Mouse (Mus musculus): ENCODE results near the gene Fam111a. TPM values are rescaled to one million over a fixed set of nuclear protein-coding genes. Genes with fewer than 3 reads are reported as not detected.

The Fam111a gene
- polyA plus RNA-seq, 1 experiment, result 17.4 TPM

DNA sequence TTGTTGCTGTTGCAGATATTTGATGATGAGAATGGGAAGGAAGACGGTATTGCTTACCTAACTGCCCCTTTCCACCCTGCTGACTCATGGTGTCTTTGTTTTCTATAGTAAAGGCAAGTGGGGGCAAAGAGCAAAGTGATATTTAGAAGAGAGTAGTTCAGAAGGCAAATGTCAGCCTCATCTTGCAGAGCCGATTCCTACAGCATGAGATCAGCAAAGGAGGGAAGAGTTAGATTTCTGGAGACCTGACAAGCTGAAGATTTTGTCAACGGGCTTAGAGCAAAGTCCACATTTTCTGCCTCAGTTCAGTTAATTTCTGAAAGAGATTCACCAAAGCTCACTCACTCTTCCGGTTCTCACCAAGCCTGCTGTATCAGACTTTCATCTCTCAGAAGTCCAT is 87.6 kb downstream of the Fam111a start, which contains the start of gene Glyat:
Glyat (plus strand) TSS at position 133 of the 400 bp plus-strand sequence.
- no peaks in the 10 kb centered on the region for H3K79me2 ChIP-seq (ENCODE audit: control insufficient read depth, insufficient read depth)
- TF ChIP-seq FOSL1 (IDR thresholded peaks at IDR 0.05; ENCODE audit: insufficient read depth, low read length, poor library complexity, severe bottlenecking) (no peak), USF1 (IDR thresholded peaks at IDR 0.05; ENCODE audit: low read depth) (no peak), CEBPB (IDR thresholded peaks at IDR 0.05; ENCODE audit: low read depth) (no peak), CTCF (IDR thresholded peaks at IDR 0.05; ENCODE audit: control insufficient read depth, insufficient read depth, insufficient read length) (no peak), MAX (IDR thresholded peaks at IDR 0.05) (no peak)
- no peaks in the 10 kb centered on the region for H3K79me3 ChIP-seq (ENCODE audit: low read depth)
- no peak within 1 kb of the TSS for H3K4me3 ChIP-seq (ENCODE audit: insufficient read depth, poor library complexity, severe bottlenecking)
- H3K36me3 ChIP-seq (ENCODE audit: control insufficient read depth, insufficient read depth), result no peaks in the 10 kb centered on the region
- no peak within 1 kb of the TSS for H3ac ChIP-seq (ENCODE audit: control insufficient read depth, insufficient read length, low read depth)
- H3K27me3 ChIP-seq (ENCODE audit: control insufficient read depth, insufficient read depth, insufficient read length), result no peaks in the 10 kb centered on the region

DNA sequence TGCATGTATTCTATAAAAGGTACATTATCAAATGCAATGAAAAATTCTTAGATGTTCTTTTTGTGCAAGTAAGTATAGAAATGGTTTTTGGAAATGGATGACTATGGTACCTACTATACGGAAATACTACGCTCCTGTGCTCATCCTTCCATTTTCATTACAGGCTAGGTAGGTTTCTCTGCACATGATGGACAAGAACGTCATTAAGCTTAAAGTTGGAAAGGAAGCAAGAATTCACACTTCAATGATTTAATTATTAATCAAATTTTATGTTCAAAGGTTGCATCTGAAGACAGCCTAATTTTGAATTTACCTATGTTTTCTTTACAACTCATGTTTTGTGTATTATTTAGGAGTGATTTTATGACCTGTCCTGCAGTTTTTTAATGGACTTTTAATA is 88.7 kb downstream of the Fam111a start:
- H3K27me3 ChIP-seq (ENCODE audit: control insufficient read depth, insufficient read depth, insufficient read length), result no peaks in the 10 kb centered on the region
- no peak overlapping the region for H3ac ChIP-seq (ENCODE audit: control insufficient read depth, insufficient read length, low read depth)
- H3K79me3 ChIP-seq (ENCODE audit: low read depth), result no peaks in the 10 kb centered on the region
- H3K4me3 ChIP-seq (ENCODE audit: insufficient read depth, poor library complexity, severe bottlenecking), result no peak overlapping the region
- TF ChIP-seq CEBPB (IDR thresholded peaks at IDR 0.05; ENCODE audit: low read depth) (no peak), MYOD1 (IDR thresholded peaks at IDR 0.05; ENCODE audit: control insufficient read depth, insufficient read length, low read depth) (no peak), FOSL1 (IDR thresholded peaks at IDR 0.05; ENCODE audit: insufficient read depth, low read length, poor library complexity, severe bottlenecking) (no peak), CTCF (IDR thresholded peaks at IDR 0.05; ENCODE audit: control insufficient read depth, insufficient read depth, insufficient read length) (no peak), USF1 (IDR thresholded peaks at IDR 0.05; ENCODE audit: low read depth) (no peak), MYOG (IDR thresholded peaks at IDR 0.05; ENCODE audit: control insufficient read depth, extremely low read depth, insufficient read length) (no peak), MAX (IDR thresholded peaks at IDR 0.05) (no peak)
- H3K79me2 ChIP-seq (ENCODE audit: control insufficient read depth, insufficient read depth), result no peaks in the 10 kb centered on the region
- no peaks in the 10 kb centered on the region for H3K36me3 ChIP-seq (ENCODE audit: control insufficient read depth, insufficient read depth)

DNA sequence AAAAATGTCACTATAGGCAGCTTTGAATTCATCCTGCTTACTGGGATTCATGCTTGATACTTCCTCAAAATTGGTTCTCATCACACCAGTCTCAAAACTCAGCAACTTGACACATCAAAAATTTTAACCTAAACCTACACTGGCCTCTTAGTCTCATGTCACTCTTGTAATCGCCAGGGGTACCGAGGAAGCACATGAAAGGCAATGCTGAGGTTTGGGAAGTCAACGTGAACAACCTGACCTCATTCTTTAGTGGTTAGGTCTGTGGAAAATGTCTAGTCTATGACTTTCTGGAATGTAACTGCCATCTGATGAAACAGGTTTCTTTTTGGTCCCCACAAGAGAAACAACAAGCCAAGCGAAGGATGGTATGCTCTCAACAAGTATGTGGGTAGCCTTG is 89.4 kb downstream of the Fam111a start:
- H3K27me3 ChIP-seq (ENCODE audit: control insufficient read depth, insufficient read depth, insufficient read length), result no peaks in the 10 kb centered on the region
- H3K36me3 ChIP-seq (ENCODE audit: control insufficient read depth, insufficient read depth), result no peaks in the 10 kb centered on the region
- H3K79me3 ChIP-seq (ENCODE audit: low read depth), result no peaks in the 10 kb centered on the region
- no peak overlapping the region for H3K4me3 ChIP-seq (ENCODE audit: insufficient read depth, poor library complexity, severe bottlenecking)
- no peak for TF ChIP-seq CEBPB (IDR thresholded peaks at IDR 0.05; ENCODE audit: low read depth)
- no peak for TF ChIP-seq MYOG (IDR thresholded peaks at IDR 0.05; ENCODE audit: control insufficient read depth, extremely low read depth, insufficient read length)
- no peak for TF ChIP-seq CTCF (IDR thresholded peaks at IDR 0.05; ENCODE audit: control insufficient read depth, insufficient read depth, insufficient read length)
- TF ChIP-seq MAX (IDR thresholded peaks at IDR 0.05), result no peak
- no peak for TF ChIP-seq MYOD1 (IDR thresholded peaks at IDR 0.05; ENCODE audit: control insufficient read depth, insufficient read length, low read depth)
- TF ChIP-seq USF1 (IDR thresholded peaks at IDR 0.05; ENCODE audit: low read depth), result no peak
- no peak for TF ChIP-seq FOSL1 (IDR thresholded peaks at IDR 0.05; ENCODE audit: insufficient read depth, low read length, poor library complexity, severe bottlenecking)
- no peak overlapping the region for H3ac ChIP-seq (ENCODE audit: control insufficient read depth, insufficient read length, low read depth)
- no peaks in the 10 kb centered on the region for H3K79me2 ChIP-seq (ENCODE audit: control insufficient read depth, insufficient read depth)

DNA sequence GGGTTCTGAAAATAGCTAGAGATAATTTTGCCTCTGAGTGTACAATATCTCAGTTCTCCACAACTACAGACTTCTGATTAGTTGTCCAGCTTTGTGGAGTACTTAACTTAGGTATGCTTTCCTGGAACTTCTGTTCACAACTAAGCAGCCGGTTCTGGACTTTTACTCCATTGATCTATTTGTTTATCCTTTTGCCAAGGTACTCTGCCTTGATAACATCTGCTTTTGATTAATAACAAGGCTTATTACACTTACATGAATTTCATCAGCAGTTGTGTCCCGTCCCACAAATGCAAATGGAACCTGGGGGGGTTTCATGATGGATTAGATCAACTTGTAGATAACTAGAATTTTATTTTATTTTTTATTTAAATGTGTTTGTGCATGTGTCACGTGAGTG is 91.3 kb downstream of the Fam111a start:
- no peak overlapping the region for H3K4me3 ChIP-seq (ENCODE audit: insufficient read depth, poor library complexity, severe bottlenecking)
- H3ac ChIP-seq (ENCODE audit: control insufficient read depth, insufficient read length, low read depth), result no peak overlapping the region
- H3K36me3 ChIP-seq (ENCODE audit: control insufficient read depth, insufficient read depth), result no peaks in the 10 kb centered on the region
- no peaks in the 10 kb centered on the region for H3K79me2 ChIP-seq (ENCODE audit: control insufficient read depth, insufficient read depth)
- no peaks in the 10 kb centered on the region for H3K79me3 ChIP-seq (ENCODE audit: low read depth)
- no peaks in the 10 kb centered on the region for H3K27me3 ChIP-seq (ENCODE audit: control insufficient read depth, insufficient read depth, insufficient read length)
- TF ChIP-seq USF1 (IDR thresholded peaks at IDR 0.05; ENCODE audit: low read depth) (no peak), MAX (IDR thresholded peaks at IDR 0.05) (no peak), MYOG (IDR thresholded peaks at IDR 0.05; ENCODE audit: control insufficient read depth, extremely low read depth, insufficient read length) (no peak)

DNA sequence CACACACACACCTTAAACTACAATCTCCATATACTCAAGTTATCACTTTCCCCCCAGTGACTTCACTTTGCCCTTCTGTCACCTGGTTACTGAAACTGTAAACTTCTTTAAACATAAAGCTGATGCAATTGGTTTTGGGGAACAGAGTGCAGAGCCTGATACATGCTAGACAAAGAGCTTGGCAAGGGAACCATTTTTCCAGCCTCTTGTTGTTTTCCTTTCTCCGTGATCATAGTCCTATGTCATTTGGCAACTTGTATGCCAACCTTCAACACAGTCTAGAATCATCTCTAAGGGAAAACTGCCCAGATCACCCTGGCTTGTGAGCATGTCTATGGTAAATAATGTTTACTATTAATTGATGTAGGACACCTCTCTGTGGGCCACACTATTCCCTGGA is 92.5 kb downstream of the Fam111a start:
- Histone ChIP-seq H3K79me2 (ENCODE audit: control insufficient read depth, insufficient read depth) (no peaks in the 10 kb centered on the region), H3K36me3 (ENCODE audit: control insufficient read depth, insufficient read depth) (no peaks in the 10 kb centered on the region), H3K4me3 (ENCODE audit: insufficient read depth, poor library complexity, severe bottlenecking) (no peak overlapping the region), H3K27me3 (ENCODE audit: control insufficient read depth, insufficient read depth, insufficient read length) (no peaks in the 10 kb centered on the region), H3ac (ENCODE audit: control insufficient read depth, insufficient read length, low read depth) (no peak overlapping the region), H3K79me3 (ENCODE audit: low read depth) (no peaks in the 10 kb centered on the region)
- TF ChIP-seq USF1 (IDR thresholded peaks at IDR 0.05; ENCODE audit: low read depth) (no peak), MAX (IDR thresholded peaks at IDR 0.05) (no peak)

Other genes with a start within 250 kb of the Fam111a start
- gene Olfr1436, start 246.6 kb upstream of the Fam111a start, polyA plus RNA-seq (2012; fragmentation: generic; extraction: Trizol), result not detected
- not detected for gene Olfr1437, start 220.6 kb upstream of the Fam111a start, polyA plus RNA-seq (2012; fragmentation: generic; extraction: Trizol)
- not detected for gene Olfr1438-ps1, start 209.8 kb upstream of the Fam111a start, polyA plus RNA-seq (2012; fragmentation: generic; extraction: Trizol)
- gene Olfr1440, start 158.5 kb upstream of the Fam111a start, polyA plus RNA-seq (2012; fragmentation: generic; extraction: Trizol), result not detected
- not detected for gene Olfr1441, start 128.3 kb upstream of the Fam111a start, polyA plus RNA-seq (2012; fragmentation: generic; extraction: Trizol)
- not detected for gene Pfpl, start 117.8 kb upstream of the Fam111a start, polyA plus RNA-seq (2012; fragmentation: generic; extraction: Trizol)
- gene Mpeg1, start 85.0 kb upstream of the Fam111a start, polyA plus RNA-seq (2012; fragmentation: generic; extraction: Trizol), result 0.01 TPM
- 5.0 TPM for gene Dtx4, start 44.3 kb upstream of the Fam111a start, polyA plus RNA-seq (2012; fragmentation: generic; extraction: Trizol)
- not detected for gene Gm4952, start 54.2 kb downstream of the Fam111a start, polyA plus RNA-seq (2012; fragmentation: generic; extraction: Trizol)
- 0.08 TPM for gene Glyat, start 87.6 kb downstream of the Fam111a start, polyA plus RNA-seq (2012; fragmentation: generic; extraction: Trizol)
- not detected for gene Olfr1442, start 124.7 kb downstream of the Fam111a start, polyA plus RNA-seq (2012; fragmentation: generic; extraction: Trizol)
- not detected for gene Olfr1443, start 132.4 kb downstream of the Fam111a start, polyA plus RNA-seq (2012; fragmentation: generic; extraction: Trizol)
- not detected for gene Keg1, start 150.0 kb downstream of the Fam111a start, polyA plus RNA-seq (2012; fragmentation: generic; extraction: Trizol)
- gene Cntf, start 219.9 kb downstream of the Fam111a start, polyA plus RNA-seq (2012; fragmentation: generic; extraction: Trizol), result 1.4 TPM

Measured in C2C12 (cell line).